Comparison of ENCODE assay signal across 8 mouse cellular contexts in the genomic region with DNA sequence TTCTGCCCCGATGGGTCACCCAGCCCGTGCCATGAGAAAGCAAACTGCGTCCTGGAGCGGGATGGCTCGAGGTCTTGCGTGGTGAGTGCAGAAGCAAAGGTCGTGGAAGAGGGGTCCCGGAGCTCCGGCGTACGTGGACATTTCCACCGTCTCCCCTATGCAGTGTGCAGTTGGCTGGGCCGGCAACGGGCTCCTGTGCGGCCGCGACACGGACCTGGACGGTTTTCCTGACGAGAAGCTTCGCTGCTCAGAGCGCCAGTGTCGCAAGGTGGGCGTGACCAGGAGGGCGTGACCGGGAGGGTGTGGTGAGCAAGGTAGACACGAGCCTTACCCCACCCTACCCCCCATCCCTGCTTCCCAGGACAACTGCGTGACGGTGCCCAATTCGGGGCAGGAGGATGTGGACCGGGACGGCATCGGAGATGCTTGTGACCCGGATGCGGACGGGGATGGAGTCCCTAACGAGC. TPM values are rescaled to one million over a fixed set of nuclear protein-coding genes. Genes with fewer than 3 reads are reported as not detected.
DNase-seq lines count a peak whose midpoint lies in the region; ATAC-seq and TF ChIP-seq lines count a peak whose summit lies in the region.

No protein-coding gene starts in this region.

- WGBS in liver, embryonic 13.5 days (ENCODE audit: insufficient replicate concordance) = 10% methylated on average over 37 of the region's 37 CpGs
- 7% methylated on average over 37 of the region's 37 CpGs for WGBS in stomach, embryonic 16.5 days

- TF ChIP-seq POLR2A in testis, adult 2 months (IDR thresholded peaks at IDR 0.05; ENCODE audit: control insufficient read depth, low read depth, low read length) = no peak

- H3K36me3 ChIP-seq in testis, adult 2 months (ENCODE audit: control insufficient read depth, insufficient read depth, low read length) = no peaks in the 10 kb centered on the region; the same call in 1 of the 2 replicates
- no peaks in the 10 kb centered on the region for H3K36me3 ChIP-seq in liver, embryonic 13.5 days
- no peaks in the 10 kb centered on the region for H3K36me3 ChIP-seq in stomach, embryonic 16.5 days (ENCODE audit: control insufficient read depth, insufficient read depth, low read length)

- H3K9me3 ChIP-seq in liver, embryonic 13.5 days (replicated peaks) = 0 out of 2 replicates have a peak, but pooled peaks cover 6% of the 10 kb centered on the region
- no peaks in the 10 kb centered on the region for H3K9me3 ChIP-seq in stomach, embryonic 16.5 days (replicated peaks; ENCODE audit: control insufficient read depth, low read length)

- peak overlapping the region; percentile 29 for H3K4me2 ChIP-seq in liver, embryonic 13.5 days
- H3K4me2 ChIP-seq in stomach, embryonic 16.5 days (ENCODE audit: low read depth, low read length) = peak overlapping the region; percentile 12; the same call in 1 of the 2 replicates

- peak overlapping the region; percentile 89 for H3K4me3 ChIP-seq in testis, adult 2 months (ENCODE audit: control insufficient read depth, low read depth, low read length)
- peak overlapping the region; percentile 17 for H3K4me3 ChIP-seq in liver, embryonic 13.5 days (replicated peaks)
- H3K4me3 ChIP-seq in stomach, embryonic 16.5 days (replicated peaks; ENCODE audit: low read length) = peak overlapping the region; percentile 17

- no peaks in the 10 kb centered on the region for H3K27me3 ChIP-seq in testis, adult 2 months (ENCODE audit: control insufficient read depth, insufficient read depth, low read length)
- peaks cover 98% of the 10 kb centered on the region for H3K27me3 ChIP-seq in liver, embryonic 13.5 days
- peaks cover 71% of the 10 kb centered on the region for H3K27me3 ChIP-seq in stomach, embryonic 16.5 days (ENCODE audit: control insufficient read depth, insufficient read depth, low read length)

- no peak for ATAC-seq in liver, embryonic 13.5 days (ENCODE audit: low read depth)
- no peak for ATAC-seq in stomach, embryonic 16.5 days (ENCODE audit: insufficient read depth, low FRiP score)

- no peak overlapping the region for H3K27ac ChIP-seq in testis, adult 2 months (ENCODE audit: control insufficient read depth, insufficient read depth, low read depth, low read length)
- H3K27ac ChIP-seq in liver, embryonic 13.5 days = no peak overlapping the region
- no peak overlapping the region for H3K27ac ChIP-seq in stomach, embryonic 16.5 days (ENCODE audit: low read length)

- H3K4me1 ChIP-seq in testis, adult 2 months (ENCODE audit: control insufficient read depth, insufficient read depth, low read length) = peaks cover 44% of the 10 kb centered on the region
- peaks cover 36% of the 10 kb centered on the region for H3K4me1 ChIP-seq in liver, embryonic 13.5 days (replicated peaks)
- peaks cover 29% of the 10 kb centered on the region for H3K4me1 ChIP-seq in stomach, embryonic 16.5 days (ENCODE audit: control insufficient read depth, insufficient read depth, low read length)

- TF ChIP-seq CTCF in testis, adult 2 months (IDR thresholded peaks at IDR 0.05; ENCODE audit: control insufficient read depth, insufficient read depth, insufficient replicate concordance, low read depth, low read length) = no peak

- DNase-seq in cerebellum, adult 18-20 months = peak; percentile 31 to 39
- no peak for DNase-seq in cerebellum, postnatal 4 days (ENCODE audit: low spot score in 2 of 2)
- DNase-seq in testis, postnatal 14 days (ENCODE audit: low spot score) = no peak
- DNase-seq in liver, embryonic 13.5 days = peak; percentile 36
- no peak for DNase-seq in thymus, postnatal 14 days
- DNase-seq in adipocyte (ENCODE audit: low spot score) = no peak

- H3K9ac ChIP-seq in liver, embryonic 13.5 days = no peak overlapping the region
- no peak overlapping the region for H3K9ac ChIP-seq in stomach, embryonic 16.5 days (ENCODE audit: low read length)

RNA-seq across cellular contexts. Expression of gene Comp, which starts 3.0 kb away (rescaled TPM):
- polyA plus RNA-seq in testis, adult 2 months (2012; rRNA removed) = 409 and 456 TPM in 2 replicates
- 0.48 and 0.58 TPM in 2 replicates for polyA plus RNA-seq in liver, embryonic 13.5 days (2015; fragmentation: Nextera tagmentation; extraction: Ambion mirVana)
- polyA plus RNA-seq in stomach, embryonic 16.5 days (2015; fragmentation: Nextera tagmentation; extraction: Ambion mirVana) = 0.15 and 0.25 TPM in 2 replicates

RNA-seq across cellular contexts. Expression of gene Upf1, which starts 23.2 kb away (rescaled TPM):
- 33.3 and 35.4 TPM in 2 replicates for polyA plus RNA-seq in testis, adult 2 months (2012; rRNA removed)
- 11.5 and 12.8 TPM in 2 replicates for polyA plus RNA-seq in liver, embryonic 13.5 days (2015; fragmentation: Nextera tagmentation; extraction: Ambion mirVana)
- 7.4 and 8.2 TPM in 2 replicates for polyA plus RNA-seq in stomach, embryonic 16.5 days (2015; fragmentation: Nextera tagmentation; extraction: Ambion mirVana)

RNA-seq across cellular contexts. Expression of gene Gdf1, which starts 46.7 kb away (rescaled TPM):
- polyA plus RNA-seq in testis, adult 2 months (2012; rRNA removed) = 0.20 and 0.24 TPM in 2 replicates
- 0.17 and 0.29 TPM in 2 replicates for polyA plus RNA-seq in liver, embryonic 13.5 days (2015; fragmentation: Nextera tagmentation; extraction: Ambion mirVana)
- 1.4 and 2.1 TPM in 2 replicates for polyA plus RNA-seq in stomach, embryonic 16.5 days (2015; fragmentation: Nextera tagmentation; extraction: Ambion mirVana)

Comparison
In these comparisons a context has a peak if more than half of its experiments do, and no peak if none do; other contexts are left out.
1. DNase-seq: peak in cerebellum, adult 18-20 months (2 of 2) and liver, embryonic 13.5 days (single experiment); none in cerebellum, postnatal 4 days (0 of 2), testis, postnatal 14 days (single experiment), thymus, postnatal 14 days (single experiment) and adipocyte (single experiment).
2. H3K4me3 ChIP-seq: peak in every context shown above with its lines; median percentile 89 in testis, adult 2 months; 17 in liver, embryonic 13.5 days; 17 in stomach, embryonic 16.5 days.
3. RNA of gene Comp, which starts 3.0 kb away (polyA plus RNA-seq): 409 to 456 TPM in testis, adult 2 months; 0.48 to 0.58 TPM in liver, embryonic 13.5 days and 0.15 to 0.25 TPM in stomach, embryonic 16.5 days; every median in the first group is over 100 times any median in the second.